Mouse (Mus musculus): ENCODE results near the gene Rapgef2. TPM values are rescaled to one million over a fixed set of nuclear protein-coding genes. Genes with fewer than 3 reads are reported as not detected.

Gene Rapgef2
- total RNA-seq, 2 experiments from 2014 or later = 22.9 to 23.0 TPM

DNA sequence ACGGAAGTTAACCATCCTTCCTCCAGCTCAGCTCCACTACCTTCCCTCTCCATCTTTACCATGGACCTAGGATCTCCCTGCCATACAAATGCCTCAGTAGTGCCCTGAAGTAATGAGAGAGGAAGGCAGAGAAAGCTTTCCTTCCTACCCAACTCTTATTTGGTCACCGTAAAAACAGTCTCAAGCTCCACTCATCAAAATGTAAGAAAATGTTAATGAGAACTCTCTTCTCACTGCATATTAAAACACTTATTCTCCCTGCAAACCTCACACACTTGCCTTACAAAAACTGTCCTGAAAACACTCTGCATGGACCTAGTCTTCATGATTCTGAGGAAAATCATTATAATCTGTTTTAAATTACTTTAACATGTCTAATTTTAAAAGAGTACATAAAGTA, 118.7 kb downstream of the Rapgef2 start:
- DNase-seq = no peak

DNA sequence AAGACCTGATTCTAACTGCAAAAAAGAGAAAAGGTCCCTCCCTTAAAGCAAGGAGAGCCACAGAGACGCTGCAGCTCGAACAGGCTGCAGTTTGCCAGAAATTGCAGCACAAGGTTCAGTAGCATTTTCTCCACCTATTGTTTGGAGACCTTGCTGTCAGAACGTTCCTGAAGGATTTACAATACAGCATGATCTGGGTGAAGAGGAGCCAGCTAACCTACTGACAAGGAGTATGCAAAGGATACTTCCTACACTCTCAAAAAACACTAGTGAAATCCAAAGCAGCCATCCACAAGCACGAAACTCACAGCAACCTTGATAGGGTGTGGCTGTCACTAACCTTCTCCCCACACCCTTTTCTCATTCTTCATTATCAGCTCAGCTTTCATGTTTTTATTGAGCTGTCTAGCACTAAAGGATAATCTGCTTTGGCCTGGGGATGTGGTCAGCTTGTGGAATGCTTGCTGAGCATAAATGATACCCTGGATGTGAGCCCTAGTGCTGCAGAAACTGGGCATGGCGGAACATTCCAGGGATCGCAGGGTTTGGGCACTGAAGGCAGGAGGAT, 124.4 kb downstream of the Rapgef2 start:
- DNase-seq = no peak

DNA sequence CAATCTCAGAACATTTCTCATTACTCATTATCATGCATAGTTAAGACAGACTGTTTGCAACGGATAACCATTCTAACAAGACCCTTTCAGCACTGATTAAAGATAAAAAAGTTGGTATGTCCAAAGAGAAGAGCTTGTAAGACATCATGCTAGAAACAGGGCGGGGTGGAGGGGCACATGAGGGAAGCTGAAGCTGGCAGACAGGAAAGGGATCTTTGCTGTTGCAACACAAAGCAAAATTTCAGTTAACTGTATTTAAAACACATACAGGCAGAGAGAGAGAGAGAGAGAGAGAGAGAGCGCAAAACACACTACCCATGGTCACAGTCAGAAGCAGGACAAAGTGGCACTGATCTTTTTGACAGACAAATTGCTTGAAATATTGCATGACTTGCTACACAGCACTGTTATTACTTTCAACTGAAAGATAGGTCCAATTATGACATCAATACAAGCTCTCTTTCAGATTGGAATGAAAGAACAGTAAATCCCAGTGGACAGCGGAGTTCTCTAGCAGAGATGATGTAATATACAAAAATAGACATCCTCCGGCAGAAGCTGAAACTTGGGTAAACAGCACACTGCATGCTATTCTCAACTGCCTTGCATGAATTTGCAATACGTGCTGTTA, 125.1 kb downstream of the Rapgef2 start:
- DNase-seq = no peak

DNA sequence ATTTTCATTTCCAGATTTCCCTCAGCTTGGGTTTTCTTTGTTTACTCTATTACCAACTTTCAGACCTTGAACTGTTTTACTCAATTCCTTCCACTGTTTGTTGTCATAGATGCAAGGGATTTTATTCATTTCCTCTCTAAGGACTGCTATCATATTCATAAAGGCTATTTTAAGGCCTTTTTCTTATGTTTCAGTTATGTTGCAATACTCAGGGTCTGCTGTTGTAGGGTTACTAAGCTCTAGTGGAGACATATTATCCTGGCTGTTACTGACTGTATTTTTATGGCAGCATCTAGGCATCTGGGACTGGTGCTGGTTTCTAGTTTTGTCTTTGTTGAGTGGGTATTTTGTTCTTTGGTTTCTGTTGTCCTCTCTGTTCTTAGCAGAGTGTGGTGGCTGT, 128.1 kb downstream of the Rapgef2 start:
- no peak for DNase-seq

DNA sequence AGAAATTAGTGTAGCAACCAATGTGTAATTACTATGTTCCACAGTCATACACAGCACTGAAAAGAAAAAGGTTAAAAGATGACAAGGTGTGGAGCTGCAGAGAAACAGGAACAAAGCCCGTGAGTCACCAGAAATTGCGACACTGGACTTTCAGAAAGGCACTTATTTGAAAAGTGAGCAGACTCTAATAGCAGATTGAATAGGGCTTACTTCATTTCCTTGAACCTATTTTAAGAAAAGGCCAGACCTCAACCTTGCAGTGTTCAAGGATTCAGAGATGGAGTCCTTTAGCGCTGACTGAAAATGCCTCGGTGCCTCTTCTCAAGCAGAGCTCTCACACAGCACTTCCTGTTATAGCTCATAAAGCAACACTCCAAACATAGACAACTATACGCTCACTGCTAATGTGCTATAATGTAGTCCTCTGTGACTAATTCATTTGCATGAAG, 133.3 kb downstream of the Rapgef2 start:
- peak; percentile 67 to 74 for DNase-seq

DNA sequence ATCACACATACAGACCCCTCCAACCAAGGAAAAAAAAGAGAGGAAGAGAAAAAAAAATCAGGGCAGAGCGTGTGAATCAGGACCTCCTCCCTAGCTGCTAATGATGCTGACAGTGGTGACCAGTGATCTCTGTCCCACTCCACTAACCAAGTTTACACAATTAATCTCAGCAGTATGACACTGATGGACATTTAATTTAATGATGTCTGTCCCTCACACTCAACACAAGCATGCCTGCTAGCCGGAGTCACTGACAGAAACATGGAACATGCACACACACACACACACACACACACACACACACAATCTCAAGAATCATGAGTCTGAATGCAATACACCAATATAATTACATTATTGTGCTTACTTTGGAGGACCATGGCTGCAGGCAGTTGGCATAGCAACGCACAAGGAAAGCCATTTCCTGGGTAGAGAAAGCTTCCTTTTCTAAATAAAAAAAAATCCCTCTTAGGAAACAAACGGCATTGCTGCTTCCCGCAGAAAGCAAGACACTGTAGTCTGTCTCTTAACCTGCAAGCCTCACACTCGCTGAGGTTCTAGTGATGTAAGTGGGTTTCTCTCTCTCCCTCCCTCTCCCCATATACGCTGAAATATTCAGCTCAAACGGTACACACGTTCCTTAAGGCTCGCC, 140.8 kb downstream of the Rapgef2 start:
- peak in 1 of 2 experiments; percentile 21 for DNase-seq

DNA sequence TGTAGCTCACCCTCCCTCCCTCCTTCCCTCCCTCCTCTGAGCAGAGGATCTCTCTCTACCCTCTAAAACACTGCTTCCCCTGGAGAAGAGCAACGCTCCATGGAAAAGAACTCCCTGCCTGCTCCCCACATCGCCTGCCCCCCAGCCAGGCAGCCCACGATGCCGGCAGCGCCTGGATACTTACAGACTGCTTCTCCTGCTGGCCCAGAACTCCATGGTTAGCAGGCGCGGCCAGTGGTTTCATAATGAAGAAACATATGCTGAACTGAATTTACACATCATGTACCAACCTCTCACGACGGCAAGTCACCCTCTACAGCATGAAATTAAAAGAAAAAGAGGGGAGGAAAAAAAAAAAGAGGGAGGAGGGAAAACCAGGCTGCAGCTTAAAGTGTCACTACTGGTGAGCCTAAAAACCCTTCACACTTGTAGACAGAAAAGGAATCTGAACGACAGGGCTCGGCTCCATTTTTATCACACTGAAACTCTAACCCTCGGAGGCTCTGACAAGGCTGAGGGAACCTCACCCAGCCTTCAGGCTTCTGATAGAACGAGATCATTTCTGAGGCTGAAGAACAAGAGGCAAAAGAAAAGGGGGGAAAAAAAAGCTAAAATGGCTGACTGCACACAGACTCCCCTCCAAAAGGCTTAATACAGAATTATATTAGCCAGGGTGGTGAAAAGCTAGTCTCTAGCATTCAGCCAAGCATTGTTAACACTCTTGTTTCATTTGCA, 141.5 kb downstream of the Rapgef2 start:
- peak in 1 of 2 experiments; percentile 33 for DNase-seq

DNA sequence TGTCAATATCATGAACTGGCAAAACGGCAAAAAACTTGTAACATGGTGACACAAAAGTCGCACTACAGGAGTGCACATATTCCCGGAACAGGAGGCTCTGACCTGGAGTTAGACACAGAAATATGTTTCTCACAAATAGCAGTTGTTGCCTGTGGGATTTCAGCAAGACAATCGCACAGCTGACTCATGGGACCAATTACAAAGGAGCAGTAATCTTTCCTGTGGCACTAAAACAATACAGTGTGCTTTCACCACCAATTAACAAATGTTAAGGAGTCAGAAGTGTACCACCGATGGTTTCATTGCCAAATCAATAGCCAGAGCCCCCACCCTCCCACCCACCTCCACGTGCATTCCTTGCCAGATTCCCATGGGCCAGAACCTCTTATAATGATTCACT, 142.2 kb downstream of the Rapgef2 start:
- no peak for DNase-seq

DNA sequence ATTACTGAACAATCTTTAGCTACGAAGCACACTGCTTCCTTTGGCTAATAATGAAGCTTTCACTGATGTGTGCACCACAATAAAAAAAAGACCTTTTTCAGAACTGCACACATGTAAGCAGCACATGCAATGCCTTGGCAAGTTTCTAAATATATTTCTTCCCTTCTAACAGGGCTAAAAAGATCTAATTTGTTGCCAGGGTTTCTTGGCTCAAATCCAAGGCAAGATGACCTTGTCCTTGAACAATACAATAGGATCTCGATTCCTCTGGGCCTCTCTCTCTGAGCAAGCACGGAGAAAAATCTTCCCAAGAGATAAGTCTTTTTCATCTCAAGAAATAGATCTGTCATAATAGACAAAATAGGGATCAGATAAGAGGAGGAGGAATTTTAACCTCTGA, 147.1 kb downstream of the Rapgef2 start:
- peak; percentile 46 to 78 for DNase-seq

DNA sequence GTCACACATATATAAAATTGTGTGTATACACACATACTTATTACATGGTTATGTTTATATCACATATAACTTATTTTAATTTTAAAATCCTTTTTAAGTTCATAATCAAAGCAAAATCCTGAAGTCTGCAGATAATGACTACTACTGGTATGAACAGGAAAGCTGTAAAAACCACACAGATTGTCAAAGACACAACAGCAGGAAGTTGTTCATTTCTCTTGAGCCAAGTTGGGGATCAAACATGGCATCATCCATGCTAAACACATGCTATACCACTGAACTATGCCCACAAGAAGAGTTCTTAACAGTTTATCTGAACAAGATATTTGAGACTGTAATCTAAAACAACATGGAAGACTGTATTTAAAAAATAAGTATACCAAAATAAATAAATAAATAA, 147.7 kb downstream of the Rapgef2 start:
- DNase-seq = no peak

DNA sequence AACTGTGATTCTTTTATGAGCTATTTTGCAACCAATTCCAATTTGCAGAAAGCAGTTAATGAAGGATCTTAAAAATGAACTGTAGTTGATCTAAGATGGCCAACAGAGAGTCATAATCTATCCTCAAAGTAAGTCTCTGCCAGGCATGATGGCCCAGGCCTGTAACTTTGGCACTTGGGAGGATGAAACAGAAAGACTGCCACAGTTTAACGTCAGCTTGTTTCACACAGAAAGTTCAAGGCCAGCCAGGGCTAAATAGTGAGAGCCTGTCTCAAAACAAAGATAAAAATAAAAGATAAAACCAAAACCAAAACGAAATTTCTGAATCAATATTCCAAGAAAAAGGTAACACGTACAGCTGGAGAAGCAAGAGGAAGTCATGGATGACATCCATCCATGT, 155.3 kb downstream of the Rapgef2 start:
- DNase-seq = peak; percentile 54 to 59

DNA sequence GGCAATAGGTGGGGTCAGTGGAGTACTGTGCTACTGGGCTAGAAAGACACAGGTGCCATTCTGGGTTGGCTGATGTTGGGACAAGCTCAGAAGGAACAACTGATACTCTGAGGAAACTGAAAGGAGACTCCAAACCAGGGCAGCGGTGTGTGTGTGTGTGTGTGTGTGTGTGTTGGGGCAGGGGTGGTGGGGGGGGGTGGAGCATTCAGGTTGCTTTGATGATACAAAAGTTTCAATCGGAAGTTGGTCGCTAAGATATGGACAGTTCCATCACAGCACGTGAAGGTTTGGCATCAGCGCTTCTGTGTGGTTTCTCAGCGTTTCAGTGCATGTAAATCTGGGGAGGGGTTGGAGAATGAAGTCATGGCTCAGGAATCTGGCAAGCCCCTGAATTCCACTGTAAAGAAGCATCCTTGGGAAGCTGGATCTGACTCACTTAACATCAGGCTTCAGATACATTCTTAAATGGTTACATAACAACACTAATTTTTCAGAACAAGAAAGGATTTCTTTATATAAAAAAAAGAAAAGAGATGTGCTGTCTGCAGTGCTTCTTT, 157.2 kb downstream of the Rapgef2 start:
- DNase-seq = peak; percentile 26 to 39

DNA sequence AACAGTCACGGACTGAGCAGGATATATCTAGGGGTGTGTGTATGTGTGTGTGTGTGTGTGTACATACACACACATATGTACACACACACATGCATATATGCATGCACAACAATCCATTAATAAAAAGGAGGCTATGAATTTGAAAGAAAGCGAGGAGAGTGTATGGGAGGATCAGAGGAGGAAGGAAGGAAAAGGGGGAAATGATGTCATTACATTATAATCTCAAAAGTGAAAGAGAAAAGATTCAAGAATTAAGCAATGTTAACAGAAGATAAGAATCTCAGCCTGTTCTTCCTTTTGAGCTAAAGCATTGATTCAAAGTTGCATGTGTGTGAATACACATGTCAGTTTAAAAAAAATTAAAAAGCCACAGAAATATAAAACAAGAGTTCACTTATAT, 158.5 kb downstream of the Rapgef2 start:
- no peak for DNase-seq

DNA sequence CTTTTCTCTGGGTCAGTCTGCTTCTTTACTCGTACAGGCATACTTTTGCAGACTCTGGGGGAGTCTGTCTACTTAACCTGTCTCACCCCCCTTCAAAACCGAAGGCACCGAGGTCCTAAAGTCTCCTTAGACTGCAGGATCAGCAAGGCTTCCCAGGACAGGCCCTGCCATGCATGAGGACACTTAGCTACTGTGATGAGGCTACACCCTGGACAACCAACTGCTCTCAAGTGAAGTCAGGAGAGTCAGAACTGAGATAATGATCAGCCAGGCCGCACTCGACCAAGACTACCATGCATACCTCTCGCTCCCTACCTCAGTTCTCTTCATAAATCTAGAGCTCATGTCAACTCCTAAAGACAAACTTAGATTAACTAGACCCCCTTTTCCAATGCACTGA, 159.5 kb downstream of the Rapgef2 start:
- DNase-seq = no peak

DNA sequence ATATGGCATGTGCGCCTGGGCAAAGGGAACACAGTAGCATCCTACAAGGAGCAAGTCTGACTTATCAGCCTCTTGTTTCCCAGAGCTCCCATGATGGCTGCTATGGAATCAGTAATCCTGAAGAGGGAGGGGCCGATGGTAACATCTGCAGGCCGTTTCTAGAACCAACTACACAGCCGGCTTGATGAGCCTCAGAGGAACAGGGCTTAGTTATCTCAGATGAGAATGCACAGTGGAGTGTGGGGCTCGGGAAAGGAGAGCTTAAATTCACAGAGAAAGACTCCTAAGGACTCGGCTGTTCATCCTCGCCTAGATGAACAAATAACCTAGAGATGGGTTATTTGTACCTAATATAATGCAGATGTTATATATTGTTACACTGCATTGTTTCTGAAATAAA, 164.9 kb downstream of the Rapgef2 start:
- no peak for DNase-seq

DNA sequence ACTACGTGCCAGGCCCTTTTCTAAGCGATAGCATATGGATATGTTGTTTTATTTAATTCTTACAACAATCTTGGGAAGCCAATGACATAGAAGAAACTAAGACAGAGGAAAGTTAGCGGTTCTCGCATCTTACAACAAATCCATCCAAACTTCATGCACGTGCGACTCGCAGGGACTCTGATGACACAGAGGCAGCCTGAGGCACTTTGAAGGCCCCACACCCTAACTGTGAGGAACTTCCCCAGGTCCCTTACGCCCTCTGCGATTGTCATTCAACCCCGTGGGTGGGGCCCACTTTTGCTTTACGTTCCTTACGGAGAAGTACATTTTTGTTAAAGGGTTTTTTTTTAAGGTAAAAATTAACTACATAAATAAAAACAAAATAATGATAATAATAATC, 166.3 kb downstream of the Rapgef2 start:
- DNase-seq = no peak

DNA sequence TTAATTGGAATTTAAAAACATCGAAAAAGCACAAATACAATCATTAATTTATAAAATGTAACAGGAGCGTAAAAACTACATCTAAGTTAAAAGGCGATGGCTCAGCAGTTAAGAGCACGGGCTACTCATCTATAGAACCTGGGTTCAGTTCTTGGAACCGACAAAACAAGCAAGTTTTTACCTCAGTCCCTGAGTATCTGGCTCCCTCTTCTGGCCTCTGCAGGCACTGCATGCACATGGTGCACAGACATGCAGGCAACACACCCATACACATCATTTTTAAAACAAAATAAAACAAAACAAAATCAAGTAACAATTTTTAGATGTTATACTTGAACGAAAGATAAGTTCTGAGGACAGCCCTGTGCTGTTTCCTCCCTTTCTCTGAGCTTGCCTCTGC, 176.2 kb downstream of the Rapgef2 start:
- peak in 1 of 2 experiments; percentile 18 for DNase-seq

DNA sequence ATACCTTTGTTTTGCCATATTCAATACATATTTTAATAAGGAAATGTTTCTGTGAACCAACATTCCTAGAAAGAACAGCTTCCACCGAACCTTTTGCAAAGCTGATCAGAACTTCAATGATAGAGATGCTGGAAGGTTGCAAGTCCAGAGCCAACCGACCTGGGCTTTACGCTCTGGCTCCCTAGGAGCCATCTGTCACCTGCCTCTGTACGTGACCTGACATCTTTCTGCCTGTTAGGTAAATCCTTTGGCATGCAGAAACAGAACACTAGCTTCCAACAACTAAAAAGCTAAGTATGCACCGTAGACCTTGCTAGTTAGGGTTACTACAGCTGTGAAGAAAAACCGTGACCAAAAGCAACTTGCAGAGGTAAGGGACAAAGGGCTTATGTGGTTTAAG, 178.1 kb downstream of the Rapgef2 start:
- DNase-seq = no peak

DNA sequence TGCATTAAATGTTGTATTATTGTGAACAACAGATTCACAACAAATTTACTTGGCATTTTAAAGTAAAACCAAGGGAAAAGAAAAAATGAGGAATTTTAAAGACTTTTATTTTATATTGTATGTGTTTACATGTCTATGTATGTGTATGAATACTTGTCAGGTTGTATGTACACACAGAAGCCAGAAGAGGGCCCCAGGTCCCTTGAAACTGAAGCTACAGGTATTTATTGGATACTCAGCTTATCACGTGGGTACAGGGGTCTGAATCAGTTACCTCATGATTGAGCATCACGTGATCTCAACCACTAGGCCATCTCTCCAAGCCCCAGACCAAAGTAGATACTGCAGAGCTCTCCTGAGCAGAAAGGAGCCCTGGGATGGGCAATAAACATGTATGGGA, 180.0 kb downstream of the Rapgef2 start:
- DNase-seq = no peak

DNA sequence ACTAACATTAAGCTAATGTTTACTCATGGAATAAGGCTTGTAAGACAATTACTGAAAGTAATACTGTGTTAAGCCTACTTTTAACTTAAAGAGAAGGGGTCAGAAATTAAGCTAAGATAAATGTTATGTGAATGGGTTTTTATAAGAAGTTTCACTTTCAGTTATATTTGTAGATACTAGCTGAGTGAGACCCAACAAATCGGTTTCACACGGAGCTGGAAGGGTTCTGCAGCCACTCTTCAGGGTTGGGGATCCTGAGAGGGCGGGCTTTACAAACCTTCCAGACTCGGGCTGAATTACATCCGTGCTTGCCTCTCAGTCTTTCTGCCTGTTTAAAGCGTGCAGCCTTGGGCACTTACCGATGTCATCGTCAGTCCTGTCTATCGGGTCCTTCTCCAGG, 182.7 kb downstream of the Rapgef2 start:
- DNase-seq = no peak

DNA sequence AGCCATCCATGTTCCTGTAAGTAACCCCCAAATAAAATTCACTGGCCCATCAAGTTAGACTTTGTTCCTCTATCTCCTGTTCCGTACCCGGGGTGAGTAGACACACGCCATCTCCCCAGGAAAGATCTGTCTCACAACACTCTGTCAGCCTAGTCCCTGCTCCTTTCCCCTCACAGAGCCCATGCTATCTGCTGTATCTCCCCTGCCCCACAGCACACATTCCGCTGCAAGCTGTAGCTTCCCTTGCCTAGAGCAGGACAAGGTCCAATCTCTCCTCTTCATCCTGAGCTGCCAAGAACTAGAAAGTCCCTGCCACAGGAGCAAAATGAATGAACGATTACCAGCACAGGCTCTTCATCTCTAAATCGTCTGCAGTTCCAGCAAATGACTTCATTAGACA, 184.6 kb downstream of the Rapgef2 start:
- DNase-seq = no peak

DNA sequence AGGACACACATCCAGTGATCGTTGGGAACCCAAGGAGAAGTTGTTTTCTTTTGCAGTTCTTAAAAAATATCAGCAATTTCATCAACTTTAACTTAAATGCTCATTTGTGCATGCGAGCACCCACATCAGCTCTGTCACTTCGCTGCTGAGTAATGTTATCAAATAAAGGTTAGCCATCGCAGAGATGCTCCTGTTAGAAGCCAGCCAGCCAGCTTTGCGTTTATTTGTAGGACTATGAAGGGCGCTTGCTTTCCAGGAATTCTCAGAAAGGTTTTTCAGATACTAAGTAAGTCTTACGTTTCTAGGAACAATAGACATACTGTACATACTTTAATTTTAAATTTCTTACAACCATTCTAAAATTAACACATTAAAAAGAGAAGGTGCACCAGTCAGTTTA, 185.5 kb downstream of the Rapgef2 start:
- no peak for DNase-seq

DNA sequence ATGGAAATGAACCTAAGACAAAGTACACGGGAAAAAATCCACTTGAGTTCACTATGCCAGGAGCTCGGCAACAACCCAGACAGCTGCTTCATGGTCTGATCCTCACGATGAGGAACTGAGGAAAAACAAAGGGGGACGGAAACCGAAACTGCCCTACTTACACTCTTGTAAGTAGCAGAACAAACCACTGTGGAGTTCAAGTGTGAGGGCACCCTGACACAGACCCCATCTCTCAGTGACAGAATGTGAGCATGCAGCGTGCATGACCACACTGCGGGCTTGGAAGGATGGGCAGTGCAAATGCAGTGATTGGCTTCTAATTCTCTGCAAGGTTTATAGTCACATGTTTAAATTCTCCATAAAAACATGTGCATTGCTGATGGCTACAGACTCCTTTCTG, 197.2 kb downstream of the Rapgef2 start:
- no peak for DNase-seq
